Mouse (Mus musculus) adrenal gland, adult 18-20 months (tissue): ENCODE data around the gene Narfl. TPM values are rescaled to one million over a fixed set of nuclear protein-coding genes. Genes with fewer than 3 reads are reported as not detected.

Experiments
- DNase-seq, 2 experiments: peaks; one replicate each; pipeline ENCODE4 v3.0.0; 2021 to 2022; ENCODE audit warnings: low spot score in 2 of 2
- total RNA-seq, 2 experiments: library from RNA; stranded (reverse); gene quantifications; 1 replicate in 1 of 2; 2 replicates in 1 of 2; pipeline ENCODE4 v1.2.3; 2021

Narfl gene
- total RNA-seq, 2 experiments from 2014 or later: 35.8 to 37.1 TPM

DNA sequence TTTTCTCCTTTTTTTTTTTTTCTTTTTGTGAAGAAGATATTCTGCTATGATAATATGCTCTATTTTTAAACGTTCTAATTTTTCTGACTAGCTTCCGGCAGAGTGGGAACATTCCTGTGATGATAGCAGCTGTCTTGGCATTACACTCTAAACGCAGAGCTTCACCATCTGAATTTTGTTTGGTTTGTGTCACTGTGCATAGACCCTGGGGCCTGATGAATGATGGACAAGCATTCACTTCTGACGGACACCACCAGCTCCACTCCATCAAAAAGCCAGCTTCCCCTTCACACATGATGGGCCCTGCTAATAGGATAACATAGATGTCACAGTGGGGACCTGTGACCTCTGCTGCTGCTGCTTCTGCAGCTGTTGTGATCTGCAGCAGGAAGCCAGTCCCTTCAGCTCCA lies 12.0 kb upstream of the Narfl start:
- no peak for DNase-seq

DNA sequence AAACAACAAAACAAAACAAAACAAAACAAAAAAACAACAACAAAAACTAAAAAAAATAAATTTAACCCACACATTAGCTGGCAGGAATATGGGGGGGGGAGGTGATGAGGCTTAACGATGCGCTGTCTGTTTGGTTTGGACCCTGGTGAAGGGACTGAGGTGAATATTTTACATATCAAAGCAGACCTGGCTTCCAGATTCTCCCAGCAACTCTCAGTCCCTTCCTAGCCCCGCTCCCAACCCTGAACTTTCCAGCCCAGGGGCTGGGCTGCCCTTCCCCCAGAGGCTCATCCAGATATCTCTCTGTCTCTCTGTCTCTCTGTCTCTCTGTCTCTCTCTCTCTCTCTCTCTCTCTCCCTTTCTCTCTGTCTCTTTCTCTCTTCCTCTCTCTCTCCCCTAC lies 11.0 kb upstream of the Narfl start:
- DNase-seq: no peak

- no peak for DNase-seq
Measured at GRCm38 (mm10) chr17:25765886-25766285, 7.7 kb upstream of the Narfl start.

DNA sequence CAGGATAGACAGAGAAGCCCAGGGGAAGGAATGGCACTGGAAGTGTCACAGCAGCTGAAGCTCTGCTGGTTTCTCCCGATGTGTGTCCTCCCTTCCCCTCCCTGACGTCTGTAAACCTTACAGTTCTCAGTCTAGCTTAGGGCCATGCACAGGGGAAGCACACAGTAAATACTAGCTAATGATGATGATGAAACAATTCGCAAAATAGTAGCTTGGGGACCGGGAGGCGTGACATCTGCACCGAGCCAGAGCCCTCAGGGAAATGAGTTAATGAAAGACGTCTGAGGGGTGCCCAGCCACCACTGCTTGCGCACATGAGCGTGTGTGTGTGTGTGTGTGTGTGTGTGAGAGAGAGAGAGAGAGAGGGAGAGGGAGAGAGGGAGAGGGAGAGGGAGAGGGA lies 4.2 kb upstream of the Narfl start:
- no peak for DNase-seq

DNA sequence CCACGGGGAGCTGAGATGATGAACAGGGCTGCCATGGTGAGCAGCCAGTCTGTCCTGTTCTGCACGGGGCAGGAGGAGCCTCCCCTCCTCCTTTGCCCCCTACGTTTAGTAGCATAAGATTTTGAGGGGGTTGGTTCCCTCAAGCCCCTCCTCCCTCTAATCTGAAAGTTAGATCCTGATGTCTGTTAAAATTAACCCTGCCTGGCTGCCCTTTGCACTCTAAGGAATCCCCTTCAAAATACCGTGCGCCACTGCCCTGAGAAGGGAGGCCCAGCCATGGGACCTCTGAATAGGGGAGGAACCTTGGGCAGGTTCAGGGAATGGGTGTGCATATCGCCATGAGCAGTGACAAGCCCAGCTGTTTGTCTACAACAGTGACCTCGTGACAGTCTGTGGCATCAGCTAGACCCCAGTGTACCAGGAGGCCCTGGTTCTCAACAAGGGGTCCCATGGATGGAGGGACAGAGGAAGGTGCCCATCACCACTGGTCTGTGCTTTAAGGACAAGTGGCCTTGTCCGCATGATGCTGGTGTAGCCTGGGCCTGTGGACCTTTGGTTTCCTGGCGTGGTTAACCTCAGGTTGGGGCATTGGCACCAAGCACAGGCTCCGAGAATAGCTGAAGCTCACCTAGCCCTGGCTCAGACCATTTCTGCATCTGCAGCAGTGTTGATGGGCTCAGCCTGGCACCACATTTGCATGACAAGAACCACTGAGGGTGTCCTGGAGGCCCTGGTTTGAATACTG lies 1.9 kb downstream of the Narfl start:
- no peak for DNase-seq

- DNase-seq: no peak
Measured at GRCm38 (mm10) chr17:25777948-25778347, 4.4 kb downstream of the Narfl start.

DNA sequence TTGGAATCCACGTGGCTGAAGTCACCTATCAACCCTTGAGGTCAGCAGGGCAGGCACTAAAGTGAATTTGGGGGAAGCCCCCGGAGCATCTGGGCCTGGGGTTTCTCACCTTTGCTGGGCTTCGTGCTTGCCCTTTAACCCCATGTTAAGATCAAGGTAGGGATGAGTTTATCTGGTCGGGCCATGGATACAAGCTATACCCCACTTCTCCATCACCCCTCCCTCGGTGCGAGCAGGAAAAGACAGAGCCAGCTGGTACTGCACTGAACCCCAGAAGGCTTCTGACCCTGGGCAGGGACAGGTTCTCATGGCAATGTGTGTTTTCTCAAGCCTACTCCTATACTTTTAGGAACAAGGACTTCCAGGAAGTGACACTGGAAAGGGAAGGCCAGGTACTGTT lies 7.8 kb downstream of the Narfl start:
- DNase-seq: no peak

GRCm38 (mm10) chr17:25783086-25783485 lies 9.5 kb downstream of the Narfl start:
- DNase-seq: no peak

- DNase-seq: no peak
Measured at GRCm38 (mm10) chr17:25783861-25784574, 10.4 kb downstream of the Narfl start.

- DNase-seq: peak; percentile 92
Measured at GRCm38 (mm10) chr17:25785281-25785745, 11.7 kb downstream of the Narfl start, which contains the start of gene Haghl. Gene Haghl (minus strand): TSS chr17:25785673.

DNA sequence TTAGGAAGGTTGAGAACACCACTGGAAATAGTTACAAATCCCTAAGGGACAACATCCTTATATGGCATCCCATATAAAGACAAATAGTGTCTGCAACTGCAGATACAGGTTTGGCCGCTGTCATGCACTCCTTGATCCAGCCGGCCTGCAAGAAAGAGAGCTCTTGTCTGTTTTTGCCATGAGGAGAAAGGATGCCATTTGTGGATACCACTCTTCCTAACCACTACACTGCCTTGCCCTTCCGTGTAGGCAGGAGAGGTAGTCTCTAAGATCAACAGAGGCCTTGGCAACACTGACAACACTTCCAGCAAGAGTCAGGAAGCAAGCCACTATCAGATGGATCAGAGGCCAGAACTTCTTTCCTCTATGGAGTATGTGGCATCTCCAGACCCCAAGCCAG lies 12.7 kb downstream of the Narfl start, which contains the start of gene Ccdc78:
Ccdc78 (plus strand) TSS at position 301 of the 400 bp plus-strand sequence.
- DNase-seq: no peak

- no peak for DNase-seq
Measured at GRCm38 (mm10) chr17:25786781-25787504, 13.4 kb downstream of the Narfl start.

DNA sequence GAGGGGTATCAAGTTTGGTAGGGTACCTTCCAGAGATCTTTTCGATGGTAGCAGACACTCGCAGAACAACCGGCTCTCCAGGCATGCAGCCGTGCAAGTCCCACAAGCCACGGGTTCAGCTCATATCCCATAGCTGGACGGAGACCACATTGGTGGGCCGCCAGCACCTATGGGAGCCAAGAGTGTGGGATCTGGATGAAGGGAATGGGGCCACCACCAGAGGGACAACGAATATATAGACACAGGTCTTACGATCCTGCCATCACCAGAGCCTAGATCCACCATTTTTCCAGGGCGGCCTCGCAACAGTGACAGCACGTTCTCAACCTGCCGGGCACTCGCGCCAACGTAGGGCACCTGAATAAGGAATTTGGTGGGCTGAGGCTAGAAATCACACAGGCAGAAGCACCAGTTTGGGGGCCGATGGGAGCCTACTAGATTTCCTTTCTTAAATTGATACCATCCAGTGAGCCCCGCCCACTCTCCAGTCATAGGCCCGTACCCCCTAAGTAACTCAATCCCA lies 17.8 kb downstream of the Narfl start:
- no peak for DNase-seq

DNA sequence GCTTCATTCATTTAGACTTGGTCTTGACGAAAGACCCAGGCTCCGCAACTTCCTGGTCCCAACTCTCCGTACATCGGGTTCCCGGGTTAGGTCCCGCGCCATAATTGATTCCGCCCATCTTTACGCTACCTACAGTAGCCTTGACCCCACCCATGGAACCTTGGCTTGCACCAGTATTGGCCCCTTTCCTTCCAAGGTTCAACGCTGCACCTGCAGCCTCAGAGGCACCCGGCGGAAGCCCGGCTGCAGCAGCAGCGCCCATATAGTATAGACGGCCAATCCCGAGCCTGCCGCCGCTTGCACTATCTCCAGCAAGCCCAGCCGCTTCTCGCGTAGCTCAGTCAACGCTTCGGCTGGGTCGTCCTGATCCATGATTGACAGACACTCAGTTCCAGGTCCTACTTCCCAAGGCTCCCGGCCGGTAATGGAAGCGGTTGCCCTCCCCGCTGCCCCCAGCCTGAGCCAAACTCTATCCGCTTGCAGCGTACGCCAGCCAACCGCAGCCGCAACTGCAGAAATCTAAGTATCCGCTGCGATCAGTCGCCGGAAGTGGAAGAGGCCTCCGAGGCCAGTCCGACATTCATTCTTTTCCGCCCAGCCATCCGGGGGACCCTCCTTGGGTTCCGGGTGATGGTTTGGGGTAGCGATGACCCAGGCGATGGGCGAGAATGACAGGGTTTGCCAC lies 18.4 kb downstream of the Narfl start:
- DNase-seq: peak; percentile 81 to 85

- DNase-seq: peak; percentile 57 to 61
Measured at GRCm38 (mm10) chr17:25792615-25793014, 19.0 kb downstream of the Narfl start, which contains the start of gene Fam173a. Gene Fam173a (minus strand): TSS chr17:25792901.

DNA sequence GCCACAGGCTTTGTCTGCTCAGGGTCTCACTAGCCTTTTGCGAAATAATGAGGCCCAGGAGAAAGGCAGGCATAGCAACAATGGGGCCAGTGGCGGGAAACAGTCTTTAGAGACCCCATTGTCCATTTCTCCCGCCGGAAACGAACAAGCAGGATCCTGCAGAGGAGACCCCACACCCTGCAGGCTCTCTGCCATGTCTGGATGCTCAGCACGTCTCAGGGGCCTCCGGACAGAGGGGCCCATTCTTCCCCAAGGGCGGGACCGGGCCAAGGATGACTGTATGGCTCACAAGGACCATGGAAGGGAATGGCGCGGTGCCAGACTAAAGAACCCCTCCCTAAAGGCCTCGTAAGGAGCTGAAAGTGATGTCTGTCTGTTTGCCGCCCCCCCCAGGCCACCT lies 20.6 kb downstream of the Narfl start:
- DNase-seq: no peak

- no peak for DNase-seq
Measured at GRCm38 (mm10) chr17:25794998-25795397, 21.4 kb downstream of the Narfl start.

- no peak for DNase-seq
Measured at GRCm38 (mm10) chr17:25795609-25796092, 22.1 kb downstream of the Narfl start, which contains the start of gene AC134908.4. Gene AC134908.4 (minus strand): TSS chr17:25795659.

DNA sequence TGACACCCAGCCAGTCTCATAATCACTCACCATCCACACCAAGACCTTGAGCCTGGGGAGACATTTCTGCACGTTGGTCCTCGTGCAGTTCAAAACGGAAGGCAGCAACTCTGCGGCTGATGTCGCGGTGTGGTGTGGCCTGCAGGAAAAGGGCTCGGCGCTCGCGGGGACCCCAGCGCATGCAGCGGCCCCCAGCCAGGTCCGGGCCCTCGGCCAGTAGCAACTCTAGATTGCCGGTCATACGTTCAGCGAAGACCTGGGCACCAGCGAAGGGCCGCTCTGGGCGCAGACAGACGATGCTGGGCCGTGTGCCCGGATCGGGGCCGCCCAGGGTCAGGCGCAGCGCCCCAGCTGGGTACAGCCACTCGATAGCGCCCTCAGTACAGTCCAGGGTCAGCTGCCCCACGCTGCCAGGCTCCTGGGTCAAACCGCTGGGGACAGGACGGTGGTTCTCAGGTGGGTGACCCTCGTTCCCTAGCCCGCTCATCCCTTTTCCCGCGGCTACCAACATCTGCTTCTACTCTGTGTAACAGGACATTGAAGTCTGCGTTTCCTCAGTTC lies 22.7 kb downstream of the Narfl start:
- peak in 1 of 2 experiments; percentile 38 for DNase-seq

DNA sequence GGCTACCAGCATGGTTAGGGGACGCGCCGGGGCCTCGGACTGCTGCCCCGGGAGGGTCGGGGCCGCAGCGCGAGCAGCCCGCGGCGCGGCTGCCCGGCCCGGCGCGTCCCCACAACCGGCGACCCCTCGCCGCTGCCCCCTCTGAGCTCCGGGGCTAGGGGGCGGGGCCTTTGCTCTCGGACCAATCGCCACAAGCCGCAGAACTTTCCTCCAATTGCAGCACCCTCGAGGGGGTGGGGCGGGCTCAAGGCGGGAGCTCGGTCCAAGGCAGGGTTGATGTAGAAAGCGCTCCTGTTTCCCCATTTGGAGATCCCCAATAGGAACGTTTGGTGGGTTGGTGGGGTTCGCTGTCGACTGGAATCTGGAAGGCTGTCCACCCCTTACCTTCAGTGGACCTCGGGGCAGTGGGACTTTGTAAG lies 23.4 kb downstream of the Narfl start, which contains the start of gene Metrn:
Metrn (minus strand) TSS at position 186 of the 419 bp plus-strand sequence.
- peak; percentile 86 to 87 for DNase-seq
